Mouse (Mus musculus): ENCODE results near the gene Inpp4a. TPM values are rescaled to one million over a fixed set of nuclear protein-coding genes. Genes with fewer than 3 reads are reported as not detected.

Gene Inpp4a
- total RNA-seq, 2 experiments from 2014 or later: 14.2 to 14.3 TPM

DNA sequence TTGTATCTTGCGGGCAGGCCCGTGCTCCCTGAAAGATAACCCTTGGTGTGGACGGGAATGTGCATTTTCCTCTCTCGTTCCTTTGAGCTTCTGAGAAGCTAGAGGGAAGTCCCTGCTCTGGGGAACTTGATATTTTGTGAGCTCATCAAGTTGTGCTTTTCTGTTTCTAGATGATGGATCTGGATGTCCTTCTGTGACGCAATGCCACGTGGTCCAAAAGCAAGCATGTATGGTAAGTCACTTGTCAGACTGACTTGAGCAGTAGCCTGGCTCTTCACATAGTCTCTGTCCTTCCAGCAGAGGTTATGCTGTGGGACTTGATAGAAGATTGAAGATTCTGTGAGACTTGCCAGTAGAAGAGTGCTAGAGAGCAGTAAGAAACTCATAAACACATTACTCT is 57.5 kb downstream of the Inpp4a start:
- no peak for DNase-seq

DNA sequence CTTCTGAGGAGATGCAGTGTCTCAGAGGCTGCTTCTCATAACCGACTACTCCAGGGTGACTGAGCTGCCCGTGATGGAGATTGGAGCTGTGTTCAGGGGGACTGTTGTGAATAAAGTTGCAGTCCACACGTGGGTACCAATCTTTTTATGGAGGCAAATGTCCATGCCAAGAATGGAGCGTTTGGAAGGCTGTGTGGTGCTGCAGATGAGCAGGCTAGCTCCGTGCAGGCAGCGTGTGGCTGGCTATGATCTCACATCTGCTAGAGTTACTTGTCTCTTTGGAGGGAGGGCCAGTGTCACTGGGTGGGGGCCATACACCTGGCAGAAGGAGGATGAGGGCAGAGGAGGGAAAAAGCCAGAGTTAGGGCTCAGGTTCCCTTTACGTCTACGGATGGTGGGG is 59.0 kb downstream of the Inpp4a start:
- DNase-seq: no peak

DNA sequence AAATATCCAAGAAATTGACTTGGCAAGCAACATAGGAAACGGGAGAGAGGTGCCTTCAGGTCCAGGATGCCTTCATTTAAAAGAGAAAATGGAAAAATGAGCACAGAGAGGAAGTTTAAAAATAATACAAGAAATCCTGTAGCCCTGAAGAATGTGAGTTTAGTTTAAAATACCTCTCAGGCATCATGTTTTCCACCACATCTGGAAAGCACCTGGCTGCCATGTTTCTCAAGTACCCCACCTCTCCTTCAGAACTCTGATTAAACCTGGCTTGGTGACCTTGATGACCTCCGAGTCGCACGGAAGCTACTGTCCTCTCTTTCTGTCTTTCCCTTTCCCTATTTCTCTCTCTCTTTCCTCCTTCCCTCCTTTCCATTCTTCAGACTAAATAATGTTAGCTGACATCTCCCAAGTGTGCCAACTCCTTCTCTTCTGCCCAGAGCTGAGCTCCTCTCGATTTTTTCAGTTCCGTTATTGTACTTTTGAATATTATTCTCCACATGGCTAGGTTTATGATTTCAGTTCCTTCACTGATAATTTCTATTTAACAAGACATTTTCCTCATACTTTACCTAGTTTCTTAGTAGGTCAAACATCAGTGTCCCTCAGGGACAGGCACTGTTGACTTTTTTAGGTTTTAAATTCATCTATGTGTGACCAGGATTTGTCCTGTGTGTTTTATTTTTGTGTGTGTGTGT is 59.9 kb downstream of the Inpp4a start:
- no peak for DNase-seq

DNA sequence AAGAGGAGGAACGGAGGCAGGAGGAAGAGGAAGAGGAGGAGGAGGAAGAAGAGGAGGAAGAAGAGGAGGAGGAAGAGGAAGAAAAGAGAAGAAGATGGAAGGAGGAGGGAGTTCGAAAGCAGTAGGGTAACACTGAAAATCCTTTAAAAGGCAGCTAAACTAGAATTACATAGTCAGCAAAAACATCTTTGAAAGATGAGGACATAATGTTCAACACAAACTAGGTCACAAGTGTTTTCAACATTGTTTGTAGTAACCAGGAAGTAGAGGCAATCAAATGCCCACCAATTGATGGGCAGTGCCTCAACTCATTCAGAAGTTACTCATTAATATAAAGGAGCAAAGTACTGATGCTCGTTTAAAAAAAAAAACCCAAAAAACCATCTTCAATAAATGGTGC is 61.1 kb downstream of the Inpp4a start:
- DNase-seq: no peak

DNA sequence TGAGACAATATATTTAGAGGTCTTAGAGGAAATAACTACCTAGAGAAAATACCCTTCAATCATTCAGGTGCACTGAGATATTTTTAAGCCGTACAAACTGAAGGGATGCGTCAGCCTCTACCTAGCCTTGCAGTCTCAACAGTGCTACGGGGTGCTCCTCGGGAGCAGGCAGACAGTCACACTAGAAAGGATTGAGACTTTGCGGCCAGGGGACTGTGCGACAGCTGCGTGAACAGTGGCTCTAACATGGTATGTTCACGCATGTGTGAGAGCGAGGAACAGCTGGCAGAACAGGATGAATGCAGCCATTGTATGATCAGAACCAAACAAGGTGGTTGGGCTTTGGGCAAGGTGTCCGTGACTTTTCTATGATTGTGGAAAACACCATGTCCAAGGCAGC is 63.1 kb downstream of the Inpp4a start:
- DNase-seq: no peak

DNA sequence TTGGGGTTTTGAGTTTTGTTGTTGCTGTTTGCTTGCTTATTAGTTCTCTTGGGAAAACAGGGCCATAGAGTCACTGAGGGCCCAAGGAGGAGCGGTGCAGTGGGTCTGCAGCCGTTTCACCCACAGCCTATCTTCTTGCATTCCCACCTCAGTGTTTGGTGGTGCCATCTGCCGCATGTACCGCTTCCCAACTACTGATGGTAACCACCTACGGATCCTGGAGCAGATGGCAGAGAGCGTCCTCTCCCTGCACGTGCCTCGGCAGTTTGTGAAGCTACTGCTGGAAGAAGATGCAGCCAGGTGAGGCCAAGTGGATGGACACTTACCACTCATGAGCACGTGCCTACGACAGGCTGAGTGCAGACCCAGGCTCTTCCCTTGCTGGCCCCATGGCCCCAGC is 68.5 kb downstream of the Inpp4a start:
- DNase-seq: no peak

DNA sequence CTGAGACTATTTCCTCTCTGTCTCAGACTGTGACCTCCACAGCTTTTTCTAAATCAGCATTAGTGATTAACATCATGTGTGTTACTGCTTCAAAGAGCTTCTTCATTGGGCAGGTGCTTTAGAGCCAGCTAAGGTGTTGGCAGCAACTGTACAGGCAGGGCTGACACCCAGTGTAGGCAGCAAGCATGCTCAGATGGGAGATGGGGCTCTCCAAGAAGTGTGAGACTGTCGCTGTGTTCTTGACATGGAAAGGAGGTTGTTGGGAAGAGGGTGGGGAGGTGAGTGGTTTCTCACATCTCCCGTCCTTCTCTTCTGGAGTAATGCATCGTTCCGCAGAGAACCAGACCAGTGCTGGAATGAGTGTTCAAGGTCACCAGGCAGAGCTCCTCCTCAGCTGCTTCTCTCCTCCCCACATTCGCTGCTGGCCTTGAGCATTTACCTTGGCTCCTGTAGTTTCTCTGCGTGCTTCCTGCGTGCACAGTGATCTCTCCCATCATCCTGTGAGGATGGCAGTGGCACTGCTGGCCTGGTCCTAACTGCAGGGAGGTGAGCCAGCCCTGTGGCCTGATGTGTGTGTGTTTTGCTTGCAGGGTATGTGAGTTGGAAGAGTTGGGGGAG is 69.2 kb downstream of the Inpp4a start:
- DNase-seq: no peak

DNA sequence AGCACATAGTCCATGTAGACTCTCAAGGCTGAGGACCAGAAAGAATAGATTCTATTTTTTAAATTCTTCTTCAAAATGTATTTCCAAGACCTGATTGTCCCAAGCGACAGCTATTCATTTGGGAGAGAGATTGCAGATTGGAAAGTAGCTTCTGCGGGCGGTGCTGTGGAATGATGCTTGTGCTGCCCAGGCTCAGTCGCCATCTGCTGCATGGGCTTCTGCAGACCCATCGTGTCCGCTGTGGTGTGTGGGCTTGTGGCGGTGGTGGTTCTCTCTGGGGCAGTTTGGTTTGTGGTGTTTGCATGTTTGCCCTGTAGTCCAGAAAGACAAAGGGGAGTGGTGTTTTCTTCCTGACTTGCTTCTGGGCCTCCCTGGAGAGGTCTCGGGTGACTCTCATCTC is 76.5 kb downstream of the Inpp4a start:
- DNase-seq: no peak

DNA sequence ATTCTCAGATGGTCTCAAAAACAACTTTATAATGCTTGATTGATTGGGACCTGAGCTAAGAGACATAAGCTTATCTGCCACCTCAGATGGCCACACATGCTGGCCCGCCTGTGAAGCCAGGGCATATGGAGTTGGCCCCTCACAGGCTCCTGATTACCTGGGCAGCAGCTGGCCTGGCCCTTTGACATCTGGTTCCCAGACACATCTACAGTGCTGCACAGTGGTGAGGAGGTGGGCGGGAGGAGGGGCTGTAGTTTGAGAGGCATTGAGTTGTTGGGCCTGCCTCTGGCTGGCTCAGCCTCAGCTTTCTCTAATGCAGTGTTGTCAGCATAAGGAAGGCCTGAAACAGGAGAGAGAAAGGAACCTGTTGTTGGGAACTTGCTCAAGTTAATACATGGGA is 77.1 kb downstream of the Inpp4a start:
- DNase-seq: no peak

DNA sequence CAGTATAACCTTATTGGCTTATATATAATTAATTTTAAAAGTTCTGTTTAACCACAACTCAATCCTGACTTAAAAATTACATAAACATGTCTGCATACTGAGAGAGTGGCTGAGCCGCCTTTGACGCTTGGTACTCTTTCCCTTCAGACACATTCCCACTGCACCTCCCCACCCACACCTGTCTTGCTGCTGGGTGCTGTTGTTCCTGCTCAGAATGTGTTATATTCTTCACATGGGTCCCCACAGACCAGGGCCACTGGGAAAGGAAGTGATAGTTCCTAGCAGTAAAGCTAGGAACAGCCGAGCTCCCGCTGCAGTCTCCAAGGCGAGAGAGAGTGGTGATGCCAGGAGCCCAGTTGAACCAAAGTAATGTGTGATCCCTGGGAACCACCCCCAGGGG is 78.4 kb downstream of the Inpp4a start:
- DNase-seq: no peak

DNA sequence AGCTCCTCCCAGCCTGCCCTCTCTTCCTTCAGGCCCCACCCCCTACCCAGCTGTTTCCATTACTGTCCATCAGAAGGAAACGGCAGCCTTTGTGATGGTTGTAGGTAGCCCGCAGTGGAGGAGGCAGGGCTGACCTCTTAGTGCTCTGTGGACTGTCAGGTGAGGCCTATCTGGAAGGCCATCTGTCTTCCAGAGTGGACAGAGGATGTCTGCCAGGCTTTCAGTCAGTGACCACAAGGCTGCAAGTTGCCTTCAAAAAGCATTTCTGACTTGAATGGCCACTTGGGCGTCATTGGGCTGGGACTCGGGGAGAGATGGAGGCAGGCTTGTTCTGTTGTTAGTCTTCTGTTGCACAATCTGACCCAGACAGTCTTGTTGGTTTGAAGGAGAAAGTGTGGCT is 79.9 kb downstream of the Inpp4a start:
- DNase-seq: no peak

DNA sequence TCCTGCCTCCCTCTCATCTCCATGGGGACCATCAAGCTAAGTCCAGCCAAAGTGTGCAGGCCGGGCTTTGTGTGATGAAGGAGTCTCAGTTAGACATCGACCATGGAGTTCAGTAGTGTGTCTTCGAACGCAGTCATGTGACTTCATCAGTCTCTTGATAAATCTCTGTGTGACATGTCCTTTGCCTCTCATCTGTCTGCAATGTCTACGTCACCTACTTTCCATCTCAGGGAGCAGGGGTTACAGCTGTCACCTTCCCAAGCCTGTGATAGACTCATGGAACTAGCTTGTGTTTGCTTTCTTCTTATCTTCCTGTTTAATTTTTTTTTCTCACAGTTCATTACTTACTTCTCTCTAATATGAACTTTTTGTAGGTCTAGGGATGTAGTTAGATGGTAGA is 81.2 kb downstream of the Inpp4a start:
- no peak for DNase-seq

DNA sequence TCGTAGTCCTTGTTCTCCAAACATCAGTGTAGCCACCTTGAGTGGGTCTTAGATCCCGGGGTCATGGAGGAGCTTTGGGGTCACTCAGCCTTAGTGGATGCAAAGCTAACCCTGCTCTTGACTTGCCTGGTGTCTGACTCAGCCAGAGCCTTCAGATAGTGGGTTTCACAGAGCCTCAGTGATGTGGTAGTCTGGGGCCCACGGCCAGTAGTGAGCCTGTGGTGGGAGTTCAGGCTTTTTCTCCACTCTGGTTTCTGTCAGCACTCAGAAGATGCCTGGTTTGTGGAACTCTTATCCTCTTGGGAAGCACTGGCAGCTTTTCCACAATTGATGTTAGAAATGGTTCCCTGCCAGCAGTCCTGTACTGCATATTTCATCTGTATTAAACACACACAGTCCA is 84.6 kb downstream of the Inpp4a start:
- DNase-seq: no peak

DNA sequence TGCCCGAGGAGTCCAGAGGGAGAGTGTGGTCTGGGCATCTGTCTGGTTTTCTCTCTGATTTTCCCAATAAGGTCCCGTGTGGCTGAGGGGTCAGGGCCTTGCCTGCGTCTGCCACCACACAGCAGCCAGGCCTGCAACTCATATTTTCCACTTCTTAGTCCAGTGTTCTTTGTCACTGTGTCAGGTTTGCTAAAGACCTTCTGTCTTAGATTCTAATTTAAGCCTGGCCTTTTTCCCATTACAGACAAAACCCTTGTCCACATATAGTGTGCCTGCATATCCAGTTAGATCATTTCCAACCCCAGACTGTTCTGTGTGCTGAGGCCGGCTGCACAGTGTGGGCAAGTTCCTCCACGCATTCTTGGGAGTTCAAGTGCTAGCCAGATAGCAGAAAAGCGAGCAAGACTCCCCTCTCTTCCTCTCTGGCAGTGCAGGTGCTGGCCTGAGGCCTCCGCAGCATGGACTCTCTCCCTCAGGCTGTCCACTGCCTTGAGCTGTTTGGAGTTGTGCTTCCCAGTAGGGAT is 86.8 kb downstream of the Inpp4a start:
- DNase-seq: no peak

DNA sequence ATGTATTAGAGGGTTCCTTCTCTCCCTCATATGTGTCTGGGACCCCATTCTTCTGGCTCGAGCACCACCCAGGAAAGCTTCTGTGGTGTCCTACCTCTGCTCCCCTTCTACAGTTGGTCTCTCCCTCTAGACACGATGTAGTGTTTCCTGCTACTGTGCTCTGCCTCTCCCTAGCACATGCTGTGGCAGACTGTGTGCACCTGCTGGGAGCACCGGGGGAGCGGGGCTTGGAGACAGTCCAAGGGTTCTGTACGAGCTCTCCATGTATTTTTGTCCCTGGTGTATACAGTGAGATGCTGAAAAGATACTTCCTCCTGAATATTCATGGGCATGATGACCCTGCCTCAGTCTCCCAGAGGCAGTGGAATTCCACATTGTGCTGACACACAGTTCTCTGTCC is 93.5 kb downstream of the Inpp4a start:
- DNase-seq: no peak

DNA sequence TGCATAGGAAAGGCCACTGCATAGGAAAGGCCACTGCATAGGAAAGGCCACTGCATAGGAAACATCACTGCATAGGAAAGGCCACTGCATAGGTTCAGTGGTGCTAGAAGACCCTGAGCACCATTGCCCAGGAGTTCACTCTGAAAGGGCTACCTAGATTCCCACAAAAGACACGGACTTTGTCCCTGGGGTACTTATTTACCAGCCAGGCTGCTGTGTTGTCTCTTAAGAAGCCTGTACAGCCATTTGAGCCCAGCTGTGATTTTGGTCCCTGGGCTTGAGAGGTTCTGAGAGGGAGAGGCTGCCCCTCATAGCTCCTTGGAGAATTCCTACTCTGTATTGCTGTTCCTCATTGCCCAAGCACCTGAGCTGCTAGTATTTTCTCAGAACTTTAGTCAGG is 96.8 kb downstream of the Inpp4a start:
- DNase-seq: no peak

DNA sequence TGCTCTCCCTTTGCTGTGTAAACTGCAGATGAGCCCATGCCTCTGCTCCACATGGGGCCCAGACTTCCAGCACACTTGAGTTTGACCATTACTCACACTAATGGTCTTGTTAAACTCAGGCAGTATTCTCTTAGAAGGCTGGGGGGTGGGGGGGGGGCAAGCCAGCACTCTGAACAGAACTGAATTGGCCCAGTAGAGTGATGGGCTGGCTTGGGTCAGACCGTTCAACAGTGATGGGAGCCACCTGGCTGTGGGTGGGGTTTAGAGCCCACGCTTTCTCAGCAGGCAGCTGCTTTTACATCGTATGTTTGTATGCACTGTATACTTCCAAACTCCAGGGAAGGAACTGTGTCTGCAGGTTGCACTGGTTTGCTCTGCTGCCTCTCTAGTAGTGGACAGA is 99.3 kb downstream of the Inpp4a start:
- DNase-seq: no peak

DNA sequence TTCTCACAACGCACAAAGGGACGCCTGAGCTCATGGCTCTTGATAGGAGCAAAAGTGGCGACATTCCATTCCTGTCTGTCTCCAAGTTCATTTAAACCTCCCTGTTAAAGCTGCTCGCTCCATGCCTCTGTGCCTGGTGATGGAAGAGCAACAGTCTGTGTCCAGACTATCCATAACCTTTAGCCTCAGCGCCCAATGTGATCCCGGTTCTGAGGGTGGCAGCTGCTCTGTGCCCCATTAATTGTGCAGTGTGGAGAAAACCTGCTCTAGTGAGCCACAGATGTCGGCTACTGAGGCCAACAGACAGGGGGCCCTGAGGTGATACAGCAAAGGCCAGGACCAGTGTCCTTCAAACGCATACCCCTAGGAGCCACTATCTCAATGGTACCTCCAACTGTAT is 100.1 kb downstream of the Inpp4a start:
- no peak for DNase-seq

DNA sequence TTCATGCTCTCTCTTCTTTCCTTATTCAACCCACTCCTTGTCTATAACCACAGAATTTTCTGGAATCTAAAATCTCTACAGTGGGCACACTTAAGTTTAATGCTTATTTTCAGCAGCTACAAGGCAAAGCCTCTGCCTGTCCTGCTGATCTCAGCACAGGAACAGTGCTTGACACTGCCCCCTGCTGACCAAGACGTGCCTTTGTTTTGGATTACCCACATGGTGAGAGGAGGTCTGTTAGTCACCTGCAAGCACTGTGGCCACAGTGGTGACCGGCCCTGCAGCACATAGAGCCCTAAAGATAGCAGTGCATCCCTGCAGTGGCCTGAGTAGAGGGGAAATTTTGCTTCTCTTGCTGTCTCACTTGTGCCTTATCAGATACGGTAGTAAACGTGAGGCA is 102.0 kb downstream of the Inpp4a start:
- no peak for DNase-seq

DNA sequence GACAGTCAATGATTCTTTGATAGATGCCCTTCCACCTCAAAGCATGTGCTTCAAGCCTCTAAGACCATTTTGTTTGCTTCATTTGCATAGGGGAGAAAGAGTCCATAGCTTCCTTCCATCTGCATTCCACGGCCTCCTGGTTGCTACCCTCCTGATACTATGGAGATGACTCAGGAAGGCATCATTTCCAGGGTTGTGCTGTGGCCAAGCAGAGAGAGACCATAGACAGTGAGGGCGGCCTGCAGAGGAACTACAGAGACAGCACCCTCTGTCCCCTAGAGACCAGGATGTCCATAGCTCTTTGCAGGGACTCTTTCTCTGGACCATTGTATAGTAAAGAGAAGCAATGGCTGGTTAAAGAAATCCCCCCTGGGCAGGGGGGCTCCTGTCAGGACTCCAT is 105.5 kb downstream of the Inpp4a start:
- no peak for DNase-seq

DNA sequence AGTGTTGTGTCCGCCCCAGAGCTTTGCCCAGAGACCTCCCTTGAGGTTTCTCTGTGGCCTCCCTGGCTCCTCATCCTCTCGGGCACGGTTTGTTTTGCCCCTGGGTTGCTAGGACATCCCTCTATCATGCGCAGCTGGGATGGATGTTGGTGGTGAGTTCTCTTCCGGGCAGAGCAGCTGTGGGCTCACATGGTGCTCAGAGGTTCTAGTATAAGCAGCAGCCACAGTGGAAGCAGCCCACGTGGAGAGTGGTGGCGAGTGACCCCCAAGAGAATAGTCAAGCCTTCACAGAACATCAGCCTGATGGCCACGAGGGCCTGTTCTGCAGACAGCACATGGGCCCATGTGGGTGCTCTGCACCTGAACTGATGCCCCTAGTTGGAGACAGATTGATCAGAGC is 107.6 kb downstream of the Inpp4a start:
- no peak for DNase-seq

DNA sequence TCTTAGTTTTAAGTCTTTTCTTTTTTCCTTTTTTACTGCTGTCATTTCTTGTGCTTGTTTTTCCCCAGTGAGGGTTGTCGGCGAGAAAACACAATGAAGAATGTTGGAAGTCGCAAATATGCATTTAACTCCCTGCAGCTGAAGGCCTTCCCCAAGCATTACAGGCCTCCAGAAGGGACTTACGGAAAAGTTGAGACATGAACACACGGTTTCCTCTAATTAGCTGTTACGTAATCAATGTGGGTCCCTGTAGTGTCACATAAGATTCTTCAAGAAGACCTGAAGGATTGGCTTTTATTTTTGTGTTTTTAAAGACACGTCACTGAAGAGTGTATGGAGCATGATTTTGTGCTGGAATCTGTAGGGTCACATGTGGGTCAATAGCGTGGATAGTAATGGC is 108.4 kb downstream of the Inpp4a start:
- no peak for DNase-seq

DNA sequence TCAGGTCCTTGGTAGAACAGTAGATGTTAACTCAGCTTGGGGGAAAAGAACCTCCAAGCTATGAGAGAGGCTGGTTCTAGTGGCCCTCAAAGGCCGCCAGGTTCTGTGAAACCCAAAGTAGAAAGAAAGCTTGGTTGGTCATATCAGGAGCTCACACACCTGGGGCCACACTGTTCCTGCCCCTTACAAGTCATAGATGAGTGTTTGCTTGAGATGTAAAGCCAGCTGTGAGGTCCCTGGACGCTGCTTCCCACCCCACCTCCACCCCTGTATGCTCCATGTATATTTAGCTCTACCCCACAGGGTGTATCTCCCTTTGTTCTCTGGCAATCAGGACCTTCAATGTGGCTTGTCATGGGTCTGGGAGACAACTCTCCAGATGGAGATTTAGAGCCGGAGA is 109.0 kb downstream of the Inpp4a start:
- DNase-seq: no peak

DNA sequence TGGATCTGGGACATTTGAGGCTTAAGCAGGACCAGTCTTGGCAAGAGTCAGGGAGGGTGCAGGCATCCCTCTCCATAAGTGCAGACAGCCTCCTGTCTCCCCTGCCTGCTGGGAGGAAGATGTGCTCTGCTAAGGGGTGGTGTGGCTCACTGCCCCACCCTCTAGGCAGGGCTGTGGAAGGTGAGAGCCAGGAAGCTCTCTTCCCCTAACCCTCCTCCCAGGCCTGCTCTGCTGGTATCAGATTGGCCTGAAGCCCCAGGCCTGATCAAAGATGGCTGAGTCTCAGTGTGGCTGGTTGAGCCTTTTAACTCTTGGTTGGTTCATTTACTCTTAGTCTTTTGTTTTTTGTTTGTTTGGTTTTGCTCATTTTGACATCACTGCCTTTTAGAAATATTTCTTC is 110.0 kb downstream of the Inpp4a start:
- no peak for DNase-seq

Data from gastrocnemius, postnatal 25 days (tissue).